In genomic region chr5:43232480-43233315, GRCm38 (mm10) we compare ENCODE assay signal across 8 mouse cellular contexts. TPM values are rescaled to one million over a fixed set of nuclear protein-coding genes. Genes with fewer than 3 reads are reported as not detected.
A peak's percentile ranks its signal among the peaks of the same experiment; 100 is the strongest.
DNase-seq lines count a peak whose midpoint lies in the region; ATAC-seq and TF ChIP-seq lines count a peak whose summit lies in the region.

Cpeb2 (plus strand) TSS chr5:43233170.

- TF ChIP-seq POLR2A in ES-Bruce4 (IDR thresholded peaks at IDR 0.05; ENCODE audit: insufficient read depth, low read length): peak; percentile 65
- TF ChIP-seq POLR2A in olfactory bulb, adult 2 months (IDR thresholded peaks at IDR 0.05; ENCODE audit: insufficient read depth, low read depth, low read length): peak; percentile 99
- TF ChIP-seq POLR2A in thymus, adult 2 months (IDR thresholded peaks at IDR 0.05; ENCODE audit: control insufficient read depth, extremely low read depth, insufficient read depth, low read length, poor library complexity): peak; percentile 98

- no peaks in the 10 kb centered on the region for H3K4me1 ChIP-seq in ES-Bruce4 (ENCODE audit: control insufficient read depth, insufficient read depth, low read length)
- H3K4me1 ChIP-seq in forebrain, embryonic 16.5 days (replicated peaks; ENCODE audit: control insufficient read depth, insufficient read depth, low read length): peaks cover 8% of the 10 kb centered on the region
- H3K4me1 ChIP-seq in lung, embryonic 14.5 days (ENCODE audit: insufficient read depth): peaks cover 3% of the 10 kb centered on the region; the same call in 1 of the 2 replicates
- H3K4me1 ChIP-seq in olfactory bulb, adult 2 months (ENCODE audit: control insufficient read depth, insufficient read depth, low read length): peaks cover 6% of the 10 kb centered on the region
- peaks cover 6% of the 10 kb centered on the region; the same call in 1 of the 2 replicates for H3K4me1 ChIP-seq in thymus, adult 2 months (replicated peaks; ENCODE audit: control insufficient read depth, insufficient read depth, low read length)

- peak; percentile 74 for ATAC-seq in cerebellum, adult (ENCODE audit: insufficient number of reproducible peaks, low FRiP score, low TSS enrichment)
- peak; percentile 87 for ATAC-seq in forebrain, embryonic 16.5 days
- ATAC-seq in lung, embryonic 14.5 days (ENCODE audit: insufficient read depth): peak; percentile 96

- peaks cover 3% of the 10 kb centered on the region; the same call in 1 of the 2 replicates for H3K27me3 ChIP-seq in ES-Bruce4 (ENCODE audit: control insufficient read depth, insufficient read depth, low read length, poor library complexity, severe bottlenecking)
- H3K27me3 ChIP-seq in forebrain, embryonic 16.5 days (replicated peaks; ENCODE audit: control insufficient read depth, insufficient read depth, low read length): peaks cover 5% of the 10 kb centered on the region; the same call in 1 of the 2 replicates
- no peaks in the 10 kb centered on the region for H3K27me3 ChIP-seq in lung, embryonic 14.5 days (ENCODE audit: insufficient read depth, low read length)
- H3K27me3 ChIP-seq in thymus, adult 2 months (ENCODE audit: control insufficient read depth, insufficient read depth, low read length): peaks cover 3% of the 10 kb centered on the region; the same call in 1 of the 2 replicates

- WGBS in forebrain, embryonic 16.5 days: 0% methylated on average over 71 of the region's 89 CpGs
- WGBS in lung, embryonic 14.5 days: under 1% methylated on average over 75 of the region's 89 CpGs
- WGBS in olfactory bulb, adult 2 months: under 1% methylated on average over 87 of the region's 89 CpGs
- WGBS in thymus, adult 2 months: under 1% methylated on average over 89 of the region's 89 CpGs

- H3K4me3 ChIP-seq in ES-Bruce4 (ENCODE audit: low read depth, low read length): peak within 1 kb of the TSS; percentile 74
- H3K4me3 ChIP-seq in forebrain, embryonic 16.5 days (replicated peaks; ENCODE audit: low read length): peak within 1 kb of the TSS; percentile 98
- H3K4me3 ChIP-seq in layer of hippocampus, adult 2 months: peak within 1 kb of the TSS; percentile 94
- H3K4me3 ChIP-seq in lung, embryonic 14.5 days (ENCODE audit: low read depth, low read length): peak within 1 kb of the TSS; percentile 87
- peak within 1 kb of the TSS; percentile 95 for H3K4me3 ChIP-seq in olfactory bulb, adult 2 months (ENCODE audit: insufficient read depth, low read depth, low read length)
- H3K4me3 ChIP-seq in thymus, adult 2 months (ENCODE audit: control insufficient read depth, insufficient read depth, low read length): peak within 1 kb of the TSS; percentile 88

- peak within 1 kb of the TSS; percentile 82 for H3K4me2 ChIP-seq in forebrain, embryonic 16.5 days (ENCODE audit: low read length)
- H3K4me2 ChIP-seq in lung, embryonic 14.5 days: peak within 1 kb of the TSS; percentile 90

- peak within 1 kb of the TSS; percentile 91 for H3K9ac ChIP-seq in ES-Bruce4 (ENCODE audit: low read depth, poor library complexity, severe bottlenecking)
- peak within 1 kb of the TSS; percentile 97 for H3K9ac ChIP-seq in forebrain, embryonic 16.5 days (replicated peaks; ENCODE audit: low read depth, low read length)
- H3K9ac ChIP-seq in lung, embryonic 14.5 days: peak within 1 kb of the TSS; percentile 87

- peak within 1 kb of the TSS; percentile 80 for H3K27ac ChIP-seq in ES-Bruce4 (ENCODE audit: insufficient read depth, low read length)
- peak within 1 kb of the TSS; percentile 96 for H3K27ac ChIP-seq in forebrain, embryonic 16.5 days (ENCODE audit: low read length)
- peak within 1 kb of the TSS; percentile 97 for H3K27ac ChIP-seq in layer of hippocampus, adult 2 months
- H3K27ac ChIP-seq in lung, embryonic 14.5 days (ENCODE audit: low read depth): peak within 1 kb of the TSS; percentile 96
- peak within 1 kb of the TSS; percentile 98 for H3K27ac ChIP-seq in olfactory bulb, adult 2 months (ENCODE audit: insufficient read depth, low read depth, low read length)
- H3K27ac ChIP-seq in thymus, adult 2 months (ENCODE audit: control insufficient read depth, insufficient read depth, low read length): peak within 1 kb of the TSS; percentile 30; the same call in 1 of the 2 replicates

- peak; percentile 95 to 96 for DNase-seq in heart, postnatal 36 days
- DNase-seq in layer of hippocampus, adult 2 months (ENCODE audit: low spot score in 2 of 2): peak; percentile 92 to 94
- peak; percentile 93 for DNase-seq in lung, embryonic 14.5 days
- DNase-seq in thymus, adult 2 months: peak; percentile 90

- intact Hi-C loops in heart, postnatal 36 days (cut with DNase I): loop anchor here (2.0 to 10.0 kb wide), 4 partner anchors 122 to 552 kb away; no protein-coding TSS in a partner anchor

- peak; percentile 44; the same call in 1 of the 2 replicates for TF ChIP-seq EP300 in ES-Bruce4 (IDR thresholded peaks at IDR 0.05; ENCODE audit: insufficient read depth, low read depth, low read length)

- no peaks in the 10 kb centered on the region for H3K9me3 ChIP-seq in ES-Bruce4 (replicated peaks; ENCODE audit: control insufficient read depth, insufficient read depth, low read length, poor library complexity, severe bottlenecking)
- no peaks in the 10 kb centered on the region for H3K9me3 ChIP-seq in forebrain, embryonic 16.5 days (ENCODE audit: control insufficient read depth, low read length)
- H3K9me3 ChIP-seq in lung, embryonic 14.5 days (ENCODE audit: low read depth, low read length): no peaks in the 10 kb centered on the region

- H3K36me3 ChIP-seq in ES-Bruce4 (ENCODE audit: control insufficient read depth, insufficient read depth, low read length, poor library complexity, severe bottlenecking): no peaks in the 10 kb centered on the region
- no peaks in the 10 kb centered on the region for H3K36me3 ChIP-seq in forebrain, embryonic 16.5 days (ENCODE audit: control insufficient read depth, insufficient read depth)
- no peaks in the 10 kb centered on the region for H3K36me3 ChIP-seq in lung, embryonic 14.5 days (ENCODE audit: insufficient read depth)
- no peaks in the 10 kb centered on the region for H3K36me3 ChIP-seq in thymus, adult 2 months (ENCODE audit: control insufficient read depth, insufficient read depth, low read length)

- TF ChIP-seq CTCF in ES-Bruce4 (IDR thresholded peaks at IDR 0.05; ENCODE audit: low read depth, low read length): no peak
- peak; percentile 33 for TF ChIP-seq CTCF in layer of hippocampus, adult 2 months (conservative IDR thresholded peaks at IDR 0.05)
- no peak for TF ChIP-seq CTCF in lung, embryonic 14.5 days (IDR thresholded peaks at IDR 0.05; ENCODE audit: low read depth)
- TF ChIP-seq CTCF in olfactory bulb, adult 2 months (IDR thresholded peaks at IDR 0.05; ENCODE audit: insufficient read depth, low read depth, low read length): no peak
- no peak for TF ChIP-seq CTCF in thymus, adult 2 months (IDR thresholded peaks at IDR 0.05; ENCODE audit: borderline replicate concordance, control insufficient read depth, extremely low read depth, insufficient read depth, low read length, poor library complexity)

RNA-seq across cellular contexts. Expression of gene Cpeb2, which starts in this region (rescaled TPM):
- polyA plus RNA-seq in ES-Bruce4 (2011; ENCODE audit: insufficient read depth, insufficient read length, low read depth, missing spikeins): 8.3 and 10.1 TPM in 2 replicates
- polyA plus RNA-seq in forebrain, embryonic 16.5 days (2015; fragmentation: Nextera tagmentation; extraction: Ambion mirVana): 7.4 and 8.1 TPM in 2 replicates
- total RNA-seq in heart, postnatal 36 days (2021): 10 to 100 TPM; 28.5 to 31.9 TPM
- 10 to 100 TPM; 43.3 to 50.6 TPM for total RNA-seq in layer of hippocampus, adult 2 months (2021)
- 1.8 and 1.9 TPM in 2 replicates for polyA plus RNA-seq in lung, embryonic 14.5 days (2014; fragmentation: Nextera tagmentation; extraction: Ambion mirVana)
- polyA plus RNA-seq in olfactory bulb, adult 2 months (2012; ENCODE audit: insufficient read depth, insufficient read length, low replicate concordance, missing spikeins): not detected in 2 replicates
- 4.2 and 8.1 TPM in 2 replicates for polyA plus RNA-seq in thymus, adult 2 months (2012; rRNA removed)

Comparison
In these comparisons a context has a peak if more than half of its experiments do, and no peak if none do; other contexts are left out.
1. Peak in every context shown above with its lines: DNase-seq, ATAC-seq, H3K4me3 ChIP-seq and H3K27ac ChIP-seq.
2. H3K27ac ChIP-seq: peak in every context shown above with its lines; median percentile 98 in olfactory bulb, adult 2 months; 97 in layer of hippocampus, adult 2 months; 96 in forebrain, embryonic 16.5 days; 96 in lung, embryonic 14.5 days; 80 in ES-Bruce4; 30 in thymus, adult 2 months.